Mouse (Mus musculus): ENCODE measurements at regions not wholly inside any gene's neighbourhood (a gene's known extent, or its start where the extent isn't known, plus 50 kb on each side); places are given as distances from the start of the nearest gene placed in this dataset.

GRCm38 (mm10) chr12:71476238-71476637, 166.6 kb downstream of the Dact1 start:
- DNase-seq (ENCODE audit: extremely low spot score in 1 of 2, low spot score in 1 of 2): no peak

DNA sequence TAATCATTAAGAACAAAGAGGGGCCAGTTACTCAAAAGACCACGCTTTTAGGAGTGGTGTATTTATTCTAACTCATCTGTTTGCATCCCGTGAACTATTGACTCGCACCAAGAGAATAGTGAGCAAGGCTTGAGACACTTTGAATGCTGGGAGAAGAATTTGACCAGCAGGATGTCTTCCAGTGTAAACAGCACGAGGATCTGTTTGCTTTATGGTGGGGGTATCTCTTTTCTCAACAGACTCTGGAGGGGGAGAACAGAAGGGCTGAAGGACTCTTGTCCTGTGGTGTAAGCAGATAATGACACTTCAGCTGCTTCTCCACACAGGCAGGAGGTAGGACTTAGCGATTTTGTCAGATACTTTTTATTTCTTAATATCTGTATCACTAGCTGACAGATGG, 168.0 kb downstream of the Dact1 start:
- DNase-seq (ENCODE audit: extremely low spot score in 1 of 2, low spot score in 1 of 2): no peak

- no peak for DNase-seq (ENCODE audit: extremely low spot score in 1 of 2, low spot score in 1 of 2)
Observed at GRCm38 (mm10) chr12:71481371-71481770, 171.7 kb downstream of the Dact1 start.

- DNase-seq (ENCODE audit: extremely low spot score in 1 of 2, low spot score in 1 of 2): no peak
Observed at GRCm38 (mm10) chr12:71481899-71482593, 172.4 kb downstream of the Dact1 start.

DNA sequence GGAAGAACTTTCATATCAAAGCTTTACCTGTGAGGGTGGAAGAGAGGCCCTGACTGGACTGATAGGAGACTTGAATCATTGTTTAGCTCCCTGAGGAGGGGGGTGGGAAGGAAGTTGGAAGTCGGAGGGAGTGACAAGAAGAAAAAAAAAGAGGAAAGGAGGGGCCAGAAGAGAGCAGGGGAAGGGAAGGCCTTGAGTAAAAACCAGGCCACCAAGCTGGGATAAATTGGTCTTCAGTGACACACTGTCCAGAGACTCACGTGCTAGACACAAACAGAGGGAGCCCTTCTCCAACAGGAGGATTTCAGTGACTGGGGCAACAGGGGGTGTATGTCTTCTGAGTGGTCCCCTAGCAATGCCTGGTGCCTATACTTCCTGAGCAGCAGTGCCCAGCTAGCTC, 172.9 kb downstream of the Dact1 start:
- DNase-seq (ENCODE audit: extremely low spot score in 1 of 2, low spot score in 1 of 2): no peak

DNA sequence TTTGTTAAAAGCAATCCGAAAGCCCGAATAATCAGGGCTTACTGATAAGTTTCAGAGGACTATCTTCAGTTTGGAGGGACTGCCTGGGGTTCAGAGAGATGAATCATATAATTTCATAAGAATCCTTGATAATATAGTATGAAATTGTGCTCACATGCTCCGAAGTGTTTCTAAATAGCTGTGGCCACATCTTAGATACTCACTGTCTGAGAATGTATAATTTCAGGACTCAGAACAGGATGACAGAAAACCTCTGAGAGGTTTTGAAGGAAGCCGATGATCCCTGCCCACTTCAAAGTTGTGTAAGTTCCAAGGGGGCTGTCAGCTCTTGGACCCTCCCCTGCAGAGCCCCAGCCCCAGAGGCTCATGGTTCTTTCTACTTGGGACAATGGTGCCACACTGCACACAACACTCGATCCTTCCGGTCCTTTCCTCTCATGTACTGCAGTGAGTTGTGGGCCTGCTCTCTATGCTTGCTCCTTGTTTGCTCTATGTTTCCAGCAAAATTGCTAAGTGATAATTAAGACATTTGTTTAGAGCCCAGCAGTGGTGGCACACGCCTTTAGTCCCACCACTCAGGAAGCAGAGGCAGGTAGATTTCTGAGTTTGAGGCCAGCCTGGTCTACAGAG, 174.0 kb downstream of the Dact1 start:
- no peak for DNase-seq (ENCODE audit: extremely low spot score in 1 of 2, low spot score in 1 of 2)

DNA sequence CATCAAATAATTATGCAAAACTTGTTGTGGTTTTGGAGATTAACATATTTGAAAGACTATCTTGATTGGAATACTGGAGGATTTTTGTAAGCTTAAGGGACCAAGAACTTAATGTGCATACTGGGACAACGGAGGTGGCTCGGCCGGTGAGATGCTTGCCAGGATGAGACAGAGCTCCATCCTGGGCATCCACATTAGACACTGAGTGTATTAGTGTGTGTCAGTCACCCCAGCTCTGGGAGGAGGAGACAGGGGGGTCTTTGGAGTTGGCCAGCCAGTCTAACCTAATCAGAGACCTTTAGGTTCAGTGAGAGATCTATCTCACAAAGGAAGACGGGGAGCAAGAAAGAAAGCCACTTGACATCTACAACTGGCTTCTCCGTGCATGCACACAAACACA, 174.6 kb downstream of the Dact1 start:
- no peak for DNase-seq (ENCODE audit: extremely low spot score in 1 of 2, low spot score in 1 of 2)

GRCm38 (mm10) chr12:71486078-71486477, 176.4 kb downstream of the Dact1 start:
- no peak for DNase-seq (ENCODE audit: extremely low spot score in 1 of 2, low spot score in 1 of 2)

DNA sequence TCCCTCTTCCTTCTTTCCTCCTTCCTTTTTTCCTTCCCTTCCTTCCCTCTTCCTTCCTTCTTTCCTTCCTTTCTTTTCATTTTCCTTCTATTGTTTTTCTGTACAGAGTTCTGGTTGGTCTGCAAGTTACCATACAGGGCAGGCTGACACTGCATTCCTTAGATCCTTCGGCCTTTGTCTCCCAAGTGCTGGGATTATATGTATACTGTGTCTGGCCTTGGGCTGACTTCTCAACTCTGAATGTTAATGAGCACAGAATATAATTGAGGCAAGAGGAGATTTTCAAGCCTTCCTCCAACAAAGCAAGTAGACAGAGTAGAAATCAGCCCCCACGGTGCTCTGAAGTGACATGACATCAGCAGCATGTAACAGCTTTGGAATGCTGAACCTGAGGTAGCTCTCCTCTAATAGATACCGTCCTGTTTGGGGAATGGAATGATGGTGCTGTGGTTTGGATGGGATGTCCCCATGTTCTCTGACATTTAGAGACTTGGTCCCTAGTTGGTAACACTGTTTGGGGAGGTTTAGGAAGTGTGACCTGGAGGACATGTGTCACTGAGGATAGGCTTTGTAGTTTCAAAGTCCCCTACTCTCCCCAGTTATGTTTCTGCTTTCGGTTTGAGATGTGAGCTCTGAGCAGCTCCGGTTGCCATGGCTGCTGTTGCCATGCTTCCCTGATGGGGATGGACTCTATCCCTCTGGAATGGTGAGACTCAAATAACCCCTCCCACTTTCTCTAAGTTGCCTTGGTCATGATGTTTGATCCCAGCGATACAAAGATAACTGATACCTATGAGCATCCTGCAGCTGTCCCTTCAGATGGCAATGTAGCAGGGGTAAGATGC, 178.1 kb downstream of the Dact1 start:
- no peak for DNase-seq (ENCODE audit: extremely low spot score in 1 of 2, low spot score in 1 of 2)

DNA sequence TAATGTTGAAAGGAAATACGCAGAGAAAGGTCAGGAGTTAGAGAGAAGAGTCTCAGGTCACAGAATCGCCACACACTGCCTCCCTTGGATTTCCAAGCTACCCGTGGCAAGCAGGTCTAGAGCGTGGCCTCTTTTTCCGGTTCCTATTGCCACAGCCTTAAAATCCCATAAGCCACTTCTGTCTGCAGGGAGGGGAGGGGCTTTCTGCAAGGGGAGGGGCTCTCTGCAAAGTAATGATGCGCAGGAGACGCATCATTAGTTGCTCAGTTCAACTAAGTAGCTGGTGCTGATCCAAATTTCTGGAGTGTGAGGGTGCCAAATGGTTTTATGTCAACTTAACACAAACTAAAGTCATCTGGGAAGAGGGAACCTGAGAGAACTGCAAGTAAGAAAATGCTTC, 179.6 kb downstream of the Dact1 start:
- DNase-seq (ENCODE audit: extremely low spot score in 1 of 2, low spot score in 1 of 2): no peak

DNA sequence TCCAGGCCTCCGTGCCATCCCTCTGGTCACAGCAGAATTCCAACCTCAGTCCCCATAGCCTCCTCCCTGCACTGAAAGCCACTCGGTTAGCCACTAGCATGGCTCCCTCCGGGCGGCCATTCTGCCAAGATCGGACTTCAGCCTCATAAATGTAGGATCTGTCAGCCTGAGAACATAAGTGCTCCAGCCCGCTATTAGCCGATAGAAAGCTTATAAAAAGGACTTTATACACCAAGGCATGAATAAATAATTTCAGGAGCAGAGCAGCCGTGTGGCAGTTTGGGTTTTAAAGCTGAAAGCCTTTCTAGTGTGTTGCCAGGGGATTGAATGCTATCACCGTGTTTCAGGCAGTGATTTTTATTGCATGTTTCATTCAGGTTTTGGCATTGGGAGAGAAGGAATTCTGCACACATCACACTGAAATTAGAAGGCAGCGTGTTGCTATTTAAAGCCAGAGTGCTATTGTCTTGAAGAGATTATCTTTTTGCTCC, 185.2 kb downstream of the Dact1 start:
- no peak for DNase-seq (ENCODE audit: extremely low spot score in 1 of 2, low spot score in 1 of 2)

DNA sequence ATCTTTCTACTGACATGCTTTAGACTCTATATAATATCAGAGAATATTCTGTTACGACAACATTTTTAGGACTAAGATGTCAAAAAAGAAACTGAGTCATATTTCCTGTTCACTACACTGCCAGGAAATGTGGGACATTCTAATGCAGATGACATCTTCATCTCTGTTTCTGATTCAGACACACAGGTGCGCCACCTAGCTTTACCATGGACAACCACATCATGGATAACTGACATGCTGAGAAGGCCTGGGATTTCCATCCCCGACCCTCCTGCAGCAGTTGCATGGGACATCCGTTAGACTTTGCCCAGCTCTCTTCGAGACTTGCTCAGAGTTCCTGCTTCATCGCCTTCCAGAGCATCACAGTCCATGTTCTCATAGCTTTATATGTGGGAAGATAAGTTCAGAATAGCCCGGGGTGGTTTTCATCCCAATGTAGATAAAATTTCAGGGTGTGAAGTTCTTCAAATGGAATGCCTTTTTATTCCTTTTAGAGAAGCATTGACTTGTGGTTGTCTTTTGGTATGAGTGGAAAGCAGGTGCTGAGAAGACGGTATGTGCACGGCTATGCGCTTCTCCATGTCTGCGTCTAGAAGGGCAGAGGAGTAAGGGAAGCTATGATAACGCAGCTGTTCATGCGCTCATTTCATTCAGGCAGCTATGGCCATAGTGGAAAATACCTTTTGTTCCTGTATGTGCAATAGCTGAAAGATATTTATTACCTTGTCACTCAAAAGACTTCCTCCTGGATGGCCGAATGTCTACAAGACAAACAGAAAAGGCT, 188.8 kb downstream of the Dact1 start:
- no peak for DNase-seq (ENCODE audit: extremely low spot score in 1 of 2, low spot score in 1 of 2)

- no peak for DNase-seq (ENCODE audit: extremely low spot score in 1 of 2, low spot score in 1 of 2)
Observed at GRCm38 (mm10) chr12:71501299-71501810, 191.7 kb downstream of the Dact1 start.

GRCm38 (mm10) chr12:71503265-71503664, 193.6 kb downstream of the Dact1 start:
- no peak for DNase-seq (ENCODE audit: extremely low spot score in 1 of 2, low spot score in 1 of 2)

DNA sequence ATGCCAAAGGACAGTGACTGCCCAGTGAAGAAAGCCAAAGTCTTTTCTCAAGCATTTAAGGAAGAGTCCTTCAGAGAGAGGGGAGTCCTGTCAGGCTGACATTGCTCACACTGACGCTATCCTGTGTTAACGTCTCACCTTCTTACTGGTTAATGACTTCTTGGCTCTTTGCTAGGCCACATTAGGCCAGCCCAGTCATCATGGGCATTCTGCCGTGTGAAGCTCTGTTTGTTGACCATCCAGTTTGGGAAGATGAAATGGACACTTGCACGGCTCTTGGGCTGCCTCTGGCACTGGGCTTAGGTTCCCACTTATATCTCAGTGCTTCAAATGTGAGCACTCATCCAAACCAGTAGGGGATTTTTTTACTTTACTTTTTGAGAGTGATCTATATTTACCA, 196.5 kb downstream of the Dact1 start:
- no peak for DNase-seq (ENCODE audit: extremely low spot score in 1 of 2, low spot score in 1 of 2)

DNA sequence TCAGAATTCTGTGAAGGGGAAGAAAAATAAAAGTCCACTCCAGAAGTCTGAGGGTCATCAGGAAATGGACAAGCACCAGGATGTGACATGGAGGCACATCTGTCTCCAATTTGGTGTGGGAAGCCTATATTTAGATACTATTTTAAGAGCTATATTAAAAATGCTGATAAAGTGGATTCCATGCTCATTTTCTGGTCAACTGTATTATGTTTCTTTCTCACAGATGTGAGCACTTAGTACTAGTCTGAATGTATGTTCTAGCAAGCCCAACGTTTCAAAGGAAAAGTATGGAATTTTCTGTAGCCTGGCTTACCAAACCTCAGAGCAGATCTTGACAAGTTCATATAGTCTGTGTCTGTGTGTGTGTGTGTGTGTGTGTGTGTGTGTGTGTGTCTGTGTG, 197.0 kb downstream of the Dact1 start:
- no peak for DNase-seq (ENCODE audit: extremely low spot score in 1 of 2, low spot score in 1 of 2)

GRCm38 (mm10) chr12:71512915-71513612, 203.4 kb downstream of the Dact1 start:
- DNase-seq (ENCODE audit: extremely low spot score in 1 of 2, low spot score in 1 of 2): no peak

DNA sequence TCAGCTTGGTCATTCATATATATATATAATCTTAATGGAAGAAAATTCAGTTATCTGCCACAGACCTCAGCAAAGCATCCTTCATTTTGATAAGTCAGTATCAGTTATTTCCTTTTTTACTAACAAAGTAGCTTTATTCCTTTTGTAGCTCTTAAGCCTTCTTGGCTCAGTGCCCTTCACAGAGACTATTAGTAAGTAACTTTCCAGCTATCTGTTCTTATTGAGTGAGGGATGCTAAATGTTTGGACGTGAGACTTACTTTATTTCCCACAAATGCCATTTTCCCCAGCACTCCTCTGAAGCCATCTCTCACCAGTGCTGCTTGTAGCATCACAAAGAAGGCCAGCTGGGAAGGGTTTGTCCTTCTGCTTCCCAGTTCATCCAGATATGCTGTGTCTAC, 209.8 kb downstream of the Dact1 start:
- DNase-seq (ENCODE audit: extremely low spot score in 1 of 2, low spot score in 1 of 2): no peak

GRCm38 (mm10) chr12:71521936-71522335, 212.3 kb downstream of the Dact1 start:
- DNase-seq (ENCODE audit: extremely low spot score in 1 of 2, low spot score in 1 of 2): no peak

GRCm38 (mm10) chr12:71522451-71522850, 212.8 kb downstream of the Dact1 start:
- DNase-seq (ENCODE audit: extremely low spot score in 1 of 2, low spot score in 1 of 2): no peak
